Mouse (Mus musculus): Measurements from ENCODE around the gene Etv6.

The Etv6 gene

GRCm38 (mm10) chr6:134206251-134206650 lies 170.8 kb downstream of the Etv6 start:
- CTCF ChIA-PET = no interaction called here

GRCm38 (mm10) chr6:134207391-134208179 lies 172.1 kb downstream of the Etv6 start:
- CTCF ChIA-PET = no interaction called here

- CTCF ChIA-PET = interaction anchor here (0.6 to 0.9 kb wide), 2 partner anchors 10 to 12 kb away, joined by 3 read pairs; no protein-coding TSS in a partner anchor
Measured at GRCm38 (mm10) chr6:134208180-134208952, 172.9 kb downstream of the Etv6 start.

- CTCF ChIA-PET = no interaction called here
Measured at GRCm38 (mm10) chr6:134210675-134211457, 175.4 kb downstream of the Etv6 start.

- CTCF ChIA-PET = no interaction called here
Measured at GRCm38 (mm10) chr6:134211458-134211776, 175.9 kb downstream of the Etv6 start.

- CTCF ChIA-PET = no interaction called here
Measured at GRCm38 (mm10) chr6:134217747-134218146, 182.2 kb downstream of the Etv6 start.

- CTCF ChIA-PET = interaction anchor here (0.6 to 0.9 kb wide), 2 partner anchors 10 to 32 kb away, joined by 3 to 4 read pairs; no protein-coding TSS in a partner anchor
Measured at GRCm38 (mm10) chr6:134218441-134218840, 182.9 kb downstream of the Etv6 start.

- CTCF ChIA-PET = interaction anchor here (0.9 kb wide), 1 partner anchor 11 kb away, joined by 3 read pairs; no protein-coding TSS in a partner anchor
Measured at GRCm38 (mm10) chr6:134219358-134219757, 183.9 kb downstream of the Etv6 start.

GRCm38 (mm10) chr6:134220209-134220777 lies 184.8 kb downstream of the Etv6 start:
- CTCF ChIA-PET = interaction anchor here (0.9 kb wide), 1 partner anchor 12 kb away, joined by 3 read pairs; no protein-coding TSS in a partner anchor

- CTCF ChIA-PET = no interaction called here
Measured at GRCm38 (mm10) chr6:134222248-134222929, 186.9 kb downstream of the Etv6 start.

GRCm38 (mm10) chr6:134225564-134225963 lies 190.1 kb downstream of the Etv6 start:
- CTCF ChIA-PET = no interaction called here

- CTCF ChIA-PET = no interaction called here
Measured at GRCm38 (mm10) chr6:134226349-134227169, 191.1 kb downstream of the Etv6 start.

GRCm38 (mm10) chr6:134236311-134236710 lies 200.8 kb downstream of the Etv6 start:
- CTCF ChIA-PET = interaction anchor here (0.9 kb wide), 1 partner anchor 57 kb away, joined by 3 read pairs; no protein-coding TSS in a partner anchor

GRCm38 (mm10) chr6:134238455-134238854 lies 203.0 kb downstream of the Etv6 start:
- CTCF ChIA-PET = no interaction called here

- CTCF ChIA-PET = no interaction called here
Measured at GRCm38 (mm10) chr6:134240988-134241387, 205.5 kb downstream of the Etv6 start.

GRCm38 (mm10) chr6:134243119-134243518 lies 207.6 kb downstream of the Etv6 start:
- CTCF ChIA-PET = no interaction called here

GRCm38 (mm10) chr6:134243546-134243945 lies 208.0 kb downstream of the Etv6 start:
- CTCF ChIA-PET = no interaction called here

GRCm38 (mm10) chr6:134244071-134244470 lies 208.6 kb downstream of the Etv6 start:
- CTCF ChIA-PET = no interaction called here

GRCm38 (mm10) chr6:134246109-134246508 lies 210.6 kb downstream of the Etv6 start:
- CTCF ChIA-PET = no interaction called here

- CTCF ChIA-PET = no interaction called here
Measured at GRCm38 (mm10) chr6:134247324-134247723, 211.8 kb downstream of the Etv6 start.
